Mouse (Mus musculus) brain, embryonic 14.5 days (tissue): Measurements from ENCODE around the gene Gtf2ird2. TPM values are rescaled to one million over a fixed set of nuclear protein-coding genes. Genes with fewer than 3 reads are reported as not detected.

Experiments
- DNase-seq: peaks from one replicate; pipeline ENCODE4 v3.0.0-alpha.2; 2011; ENCODE audit warnings: low read depth
- CTCF ChIP-seq: fragments of 200-500 bp; IDR thresholded peaks from 2 replicates; pipeline ENCODE4 v1.5.1; 2012; ENCODE audit warnings: inconsistent platforms, mild to moderate bottlenecking, moderate library complexity, borderline replicate concordance; ENCODE audit not compliant: insufficient read depth, insufficient read length; ENCODE audit errors: extremely low read depth
- POLR2A ChIP-seq: fragments of 200-500 bp; IDR thresholded peaks from 2 replicates; pipeline ENCODE4 v1.6.1; 2012; ENCODE audit warnings: mild to moderate bottlenecking, inconsistent platforms, borderline replicate concordance; ENCODE audit not compliant: poor library complexity, insufficient read depth, insufficient read length, severe bottlenecking; ENCODE audit errors: extremely low read depth
- polyA plus RNA-seq: library from polyadenylated mRNA; depleted of rRNA; stranded (reverse); fragments of >200 nt; gene quantifications from 2 replicates; pipeline ENCODE4 v1.2.3, GENCODE M21; 2012

The Gtf2ird2 gene
- polyA plus RNA-seq, 1 experiment = 22.1 TPM

GRCm38 (mm10) chr5:134186961-134187731 lies 3.3 kb downstream of the Gtf2ird2 start:
- peak; percentile 43 for DNase-seq
- peak; percentile 77 for TF ChIP-seq CTCF
- TF ChIP-seq POLR2A = no peak

GRCm38 (mm10) chr5:134188571-134188970 lies 4.8 kb downstream of the Gtf2ird2 start:
- TF ChIP-seq POLR2A (no peak), CTCF (no peak)
- DNase-seq = no peak

- no peak for DNase-seq
- TF ChIP-seq CTCF (no peak), POLR2A (no peak)
Observed at GRCm38 (mm10) chr5:134193664-134194063, 9.8 kb downstream of the Gtf2ird2 start.

GRCm38 (mm10) chr5:134206721-134207120 lies 22.9 kb downstream of the Gtf2ird2 start:
- no peak for DNase-seq
- TF ChIP-seq CTCF (no peak), POLR2A (no peak)

GRCm38 (mm10) chr5:134209931-134210554 lies 26.2 kb downstream of the Gtf2ird2 start:
- TF ChIP-seq CTCF (no peak), POLR2A (no peak)

GRCm38 (mm10) chr5:134214021-134214806 lies 30.4 kb downstream of the Gtf2ird2 start:
- peak; percentile 33 for DNase-seq
- TF ChIP-seq POLR2A (no peak), CTCF (no peak)

More at GRCm38 (mm10) chr5:134209931-134210554, 26.2 kb downstream of the Gtf2ird2 start:
- DNase-seq = peak; percentile 20

- no peak for DNase-seq
- no peak for TF ChIP-seq CTCF
- no peak for TF ChIP-seq POLR2A
Observed at GRCm38 (mm10) chr5:134217900-134218299, 34.1 kb downstream of the Gtf2ird2 start.

- no peak for DNase-seq
- TF ChIP-seq POLR2A (no peak), CTCF (no peak)
Observed at GRCm38 (mm10) chr5:134221278-134221677, 37.5 kb downstream of the Gtf2ird2 start.

GRCm38 (mm10) chr5:134221708-134222150 lies 37.9 kb downstream of the Gtf2ird2 start:
- DNase-seq = no peak
- no peak for TF ChIP-seq CTCF
- TF ChIP-seq POLR2A = no peak

GRCm38 (mm10) chr5:134225110-134225901 lies 41.5 kb downstream of the Gtf2ird2 start:
- no peak for DNase-seq
- TF ChIP-seq CTCF = no peak
- TF ChIP-seq POLR2A = no peak
